Mouse (Mus musculus): Measurements from ENCODE around the gene Olfr117. TPM values are rescaled to one million over a fixed set of nuclear protein-coding genes. Genes with fewer than 3 reads are reported as not detected.
"Not testable (repeated sequence)": the region's sequence is repeated elsewhere in the genome, so short reads cannot be mapped to it uniquely, and the experiment has no call there.

The Olfr117 gene
- not detected in 2 replicates for polyA plus RNA-seq (2016; fragmentation: Nextera tagmentation; extraction: Ambion mirVana)

GRCm38 (mm10) chr17:37663682-37664081 is at the start of gene Olfr117:
TSS of gene Olfr117 (minus strand) at chr17:37663782.
- DNase-seq (ENCODE audit: low spot score) = no peak
- Histone ChIP-seq H3K36me3 (no peaks in the 10 kb centered on the region), H3K27me3 (ENCODE audit: low read depth, poor library complexity, severe bottlenecking) (no peaks in the 10 kb centered on the region), H3K27ac (no peak within 1 kb of the TSS), H3K9me3 (replicated peaks) (no peaks in the 10 kb centered on the region), H3K4me1 (no peaks in the 10 kb centered on the region), H3K4me3 (no peak within 1 kb of the TSS)
- WGBS = 78% methylated on average over 1 of the region's 1 CpGs

- H3K36me3 ChIP-seq; H3K4me3 ChIP-seq; H3K4me1 ChIP-seq; H3K27me3 ChIP-seq (ENCODE audit: low read depth, poor library complexity, severe bottlenecking); H3K9me3 ChIP-seq (replicated peaks); DNase-seq (ENCODE audit: low spot score); H3K27ac ChIP-seq: not testable (repeated sequence)
- 78% methylated on average over 1 of the region's 1 CpGs for WGBS
These were observed 32.7 kb upstream of the Olfr117 start, which contains the start of gene Olfr119 for GRCm38 (mm10) chr17:37696264-37696663. TSS of gene Olfr119 (plus strand) at chr17:37696564.

DNA sequence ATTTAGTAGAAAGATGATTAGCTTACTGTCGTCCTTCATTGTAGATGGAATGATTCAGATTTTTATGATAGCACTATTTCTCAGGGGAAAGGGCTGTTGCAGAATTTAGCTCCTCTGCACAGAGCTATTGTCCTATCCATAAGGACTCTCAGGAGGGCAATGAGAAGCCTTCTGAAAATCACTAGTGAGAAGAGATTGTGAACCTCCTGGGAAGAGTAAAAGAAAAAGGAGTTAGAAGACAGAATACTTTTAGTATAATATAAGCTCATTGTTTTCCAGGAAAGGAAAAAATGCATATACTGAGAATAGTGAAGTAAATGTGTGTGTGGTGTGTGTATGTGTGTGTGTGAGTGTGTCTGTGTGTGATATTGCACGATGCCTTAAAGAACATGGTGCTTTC is 3.1 kb upstream of the Olfr117 start, which contains the start of gene Olfr118:
Olfr118 (plus strand) TSS at position 301 of the 400 bp plus-strand sequence.
- Histone ChIP-seq H3K36me3 (no peaks in the 10 kb centered on the region), H3K4me3 (no peak within 1 kb of the TSS), H3K27me3 (ENCODE audit: low read depth, poor library complexity, severe bottlenecking) (no peaks in the 10 kb centered on the region), H3K9me3 (replicated peaks) (no peaks in the 10 kb centered on the region), H3K4me1 (no peaks in the 10 kb centered on the region), H3K27ac (no peak within 1 kb of the TSS)
- no peak for DNase-seq (ENCODE audit: low spot score)
- WGBS = 71% methylated on average over 2 of the region's 2 CpGs

DNA sequence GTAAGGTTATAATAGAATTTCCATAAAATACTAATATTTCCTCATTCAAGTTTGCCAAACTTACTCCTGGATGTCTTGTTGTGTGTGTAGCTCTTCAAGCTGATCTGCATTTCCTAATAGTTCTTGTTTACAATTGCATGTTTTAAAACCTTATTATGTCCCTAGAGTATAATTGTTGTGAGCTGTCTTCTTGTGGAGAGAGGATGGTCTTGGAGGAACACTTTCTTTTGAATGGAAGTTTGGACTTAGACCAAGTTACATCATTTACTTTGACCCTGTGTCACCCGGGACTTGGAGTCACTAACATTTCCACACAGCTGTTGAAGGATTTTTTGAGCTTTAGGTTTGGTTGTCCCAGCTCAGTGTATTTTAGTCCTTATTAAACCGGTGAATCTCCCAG is 36.6 kb downstream of the Olfr117 start, which contains the start of the genes Olfr115 and Olfr116:
Olfr115 (minus strand) TSS at position 101 of the 400 bp plus-strand sequence.
Olfr116 (minus strand) TSS at position 191 of the 400 bp plus-strand sequence.
- Histone ChIP-seq H3K36me3 (no peaks in the 10 kb centered on the region), H3K4me3 (no peak within 1 kb of the TSS), H3K27ac (no peak within 1 kb of the TSS), H3K27me3 (ENCODE audit: low read depth, poor library complexity, severe bottlenecking) (no peaks in the 10 kb centered on the region), H3K4me1 (no peaks in the 10 kb centered on the region), H3K9me3 (replicated peaks) (no peaks in the 10 kb centered on the region)
- no peak for DNase-seq (ENCODE audit: low spot score)
- 75% methylated on average over 2 of the region's 2 CpGs for WGBS

Other genes starting within 250 kb of the Olfr117 start
- gene Olfr108, start 218.3 kb downstream of the Olfr117 start, polyA plus RNA-seq (2016; fragmentation: Nextera tagmentation; extraction: Ambion mirVana) = not detected in 2 replicates
- gene Olfr109, start 204.9 kb downstream of the Olfr117 start, polyA plus RNA-seq (2016; fragmentation: Nextera tagmentation; extraction: Ambion mirVana) = not detected in 2 replicates
- not detected in 2 replicates for gene H2-M2, start 180.2 kb downstream of the Olfr117 start, polyA plus RNA-seq (2016; fragmentation: Nextera tagmentation; extraction: Ambion mirVana)
- not detected in 2 replicates for gene Olfr110, start 171.3 kb downstream of the Olfr117 start, polyA plus RNA-seq (2016; fragmentation: Nextera tagmentation; extraction: Ambion mirVana)
- not detected in 2 replicates for gene Olfr111, start 155.8 kb downstream of the Olfr117 start, polyA plus RNA-seq (2016; fragmentation: Nextera tagmentation; extraction: Ambion mirVana)
- not detected in 2 replicates for gene Olfr112, start 94.3 kb downstream of the Olfr117 start, polyA plus RNA-seq (2016; fragmentation: Nextera tagmentation; extraction: Ambion mirVana)
- not detected in 2 replicates for gene Olfr113, start 86.1 kb downstream of the Olfr117 start, polyA plus RNA-seq (2016; fragmentation: Nextera tagmentation; extraction: Ambion mirVana)
- not detected in 2 replicates for gene Olfr114, start 71.0 kb downstream of the Olfr117 start, polyA plus RNA-seq (2016; fragmentation: Nextera tagmentation; extraction: Ambion mirVana)
- gene Olfr115, start 36.7 kb downstream of the Olfr117 start, polyA plus RNA-seq (2016; fragmentation: Nextera tagmentation; extraction: Ambion mirVana) = not detected in 2 replicates
- gene Olfr116, start 36.6 kb downstream of the Olfr117 start, polyA plus RNA-seq (2016; fragmentation: Nextera tagmentation; extraction: Ambion mirVana) = not detected in 2 replicates
- gene Olfr118, start 3.2 kb upstream of the Olfr117 start, polyA plus RNA-seq (2016; fragmentation: Nextera tagmentation; extraction: Ambion mirVana) = not detected in 2 replicates
- gene Olfr119, start 32.8 kb upstream of the Olfr117 start, polyA plus RNA-seq (2016; fragmentation: Nextera tagmentation; extraction: Ambion mirVana) = not detected in 2 replicates
- gene Olfr120, start 58.0 kb upstream of the Olfr117 start, polyA plus RNA-seq (2016; fragmentation: Nextera tagmentation; extraction: Ambion mirVana) = not detected in 2 replicates
- not detected in 2 replicates for gene Olfr121, start 85.1 kb upstream of the Olfr117 start, polyA plus RNA-seq (2016; fragmentation: Nextera tagmentation; extraction: Ambion mirVana)
- not detected in 2 replicates for gene Olfr122, start 104.8 kb upstream of the Olfr117 start, polyA plus RNA-seq (2016; fragmentation: Nextera tagmentation; extraction: Ambion mirVana)
- gene Olfr123, start 129.7 kb upstream of the Olfr117 start, polyA plus RNA-seq (2016; fragmentation: Nextera tagmentation; extraction: Ambion mirVana) = not detected in 2 replicates
- gene Olfr124, start 136.1 kb upstream of the Olfr117 start, polyA plus RNA-seq (2016; fragmentation: Nextera tagmentation; extraction: Ambion mirVana) = not detected in 2 replicates
- not detected in 2 replicates for gene Olfr125, start 169.2 kb upstream of the Olfr117 start, polyA plus RNA-seq (2016; fragmentation: Nextera tagmentation; extraction: Ambion mirVana)
- not detected in 2 replicates for gene Olfr126, start 183.7 kb upstream of the Olfr117 start, polyA plus RNA-seq (2016; fragmentation: Nextera tagmentation; extraction: Ambion mirVana)
- gene Olfr127, start 236.7 kb upstream of the Olfr117 start, polyA plus RNA-seq (2016; fragmentation: Nextera tagmentation; extraction: Ambion mirVana) = not detected in 2 replicates

All from limb, embryonic 10.5 days (tissue).